Mouse (Mus musculus): ENCODE measurements at regions not wholly inside any gene's neighbourhood (a gene's known extent, or its start where the extent isn't known, plus 50 kb on each side); places are given as distances from the start of the nearest gene placed in this dataset.
"Not testable (repeated sequence)": the region's sequence is repeated elsewhere in the genome, so short reads cannot be mapped to it uniquely, and the experiment has no call there.

DNA sequence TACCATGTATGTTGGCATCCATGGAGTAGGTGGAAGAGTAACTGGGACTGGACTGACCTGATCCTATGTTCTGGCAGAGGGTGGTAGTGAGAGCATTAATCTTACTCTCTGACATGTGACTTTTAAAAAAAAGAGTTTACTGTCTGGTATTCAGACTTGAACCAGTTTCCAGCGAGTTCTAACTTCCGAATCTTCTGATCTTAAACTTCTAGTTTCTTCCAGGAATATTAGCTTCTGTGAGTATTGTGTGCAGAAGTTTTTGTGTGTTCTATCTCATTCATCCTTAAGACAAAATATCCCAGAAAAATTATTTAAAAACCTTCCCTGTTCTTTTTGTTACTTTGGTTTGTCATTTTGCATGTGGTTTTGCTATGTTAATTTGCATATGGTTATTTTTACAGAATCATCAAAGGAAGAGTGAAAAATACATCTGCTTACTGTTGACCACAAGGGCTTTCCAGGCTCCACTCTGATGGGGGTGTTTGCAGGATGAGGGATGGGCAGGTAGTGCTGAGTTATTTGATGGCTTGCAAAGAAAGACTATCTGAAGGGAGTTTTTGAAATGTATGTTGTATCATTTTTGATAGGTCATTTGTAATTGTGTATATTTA, 187.9 kb upstream of the Trp63 start:
- no peak for ATAC-seq (ENCODE audit: low FRiP score)
- Histone ChIP-seq H3K4me2 (ENCODE audit: low read depth, low read length, poor library complexity, severe bottlenecking) (no peak overlapping the region), H3K27ac (ENCODE audit: low read depth, low read length) (no peak overlapping the region), H3K36me3 (ENCODE audit: insufficient read depth, low read length) (no peaks in the 10 kb centered on the region), H3K4me1 (ENCODE audit: insufficient read depth, low read length) (no peaks in the 10 kb centered on the region), H3K9me3 (ENCODE audit: low read length) (no peaks in the 10 kb centered on the region), H3K27me3 (ENCODE audit: insufficient read depth, low read length) (no peaks in the 10 kb centered on the region), H3K4me3 (ENCODE audit: low read depth, low read length) (no peak overlapping the region), H3K9ac (replicated peaks; ENCODE audit: low read length, poor library complexity, severe bottlenecking) (no peak overlapping the region)
- no peak for DNase-seq (ENCODE audit: low spot score)
- no peak for TF ChIP-seq CTCF (IDR thresholded peaks at IDR 0.05)
- WGBS, result 95% methylated on average over 2 of the region's 2 CpGs

DNA sequence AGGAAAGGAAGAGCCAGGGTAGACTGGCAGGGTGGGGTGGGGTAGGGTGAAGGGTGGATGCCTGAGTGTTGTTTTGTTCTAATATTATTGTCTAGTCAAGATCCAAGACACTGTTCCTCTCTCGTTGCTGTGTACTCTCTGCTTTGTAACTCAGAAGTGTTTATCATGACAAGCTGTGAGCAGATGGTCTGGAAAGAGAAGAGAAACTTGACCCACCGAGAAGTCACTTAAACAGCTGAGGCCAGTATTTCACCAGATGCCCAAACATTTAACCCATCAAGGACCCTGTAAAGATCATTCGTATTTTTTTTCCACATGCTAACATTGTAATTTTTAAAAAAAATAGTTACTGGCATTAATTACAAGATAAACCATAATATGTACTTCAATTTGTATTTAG, 178.7 kb upstream of the Trp63 start:
- Histone ChIP-seq H3K9ac (replicated peaks; ENCODE audit: low read length, poor library complexity, severe bottlenecking) (no peak overlapping the region), H3K9me3 (ENCODE audit: low read length) (no peaks in the 10 kb centered on the region), H3K4me1 (ENCODE audit: insufficient read depth, low read length) (no peaks in the 10 kb centered on the region), H3K4me2 (ENCODE audit: low read depth, low read length, poor library complexity, severe bottlenecking) (no peak overlapping the region), H3K27me3 (ENCODE audit: insufficient read depth, low read length) (no peaks in the 10 kb centered on the region), H3K27ac (ENCODE audit: low read depth, low read length) (no peak overlapping the region), H3K36me3 (ENCODE audit: insufficient read depth, low read length) (no peaks in the 10 kb centered on the region), H3K4me3 (ENCODE audit: low read depth, low read length) (no peak overlapping the region)
- peak; percentile 45 for DNase-seq (ENCODE audit: low spot score)
- WGBS, result 67% methylated on average over 3 of the region's 3 CpGs
- ATAC-seq (ENCODE audit: low FRiP score), result no peak
- TF ChIP-seq CTCF (IDR thresholded peaks at IDR 0.05), result no peak

DNA sequence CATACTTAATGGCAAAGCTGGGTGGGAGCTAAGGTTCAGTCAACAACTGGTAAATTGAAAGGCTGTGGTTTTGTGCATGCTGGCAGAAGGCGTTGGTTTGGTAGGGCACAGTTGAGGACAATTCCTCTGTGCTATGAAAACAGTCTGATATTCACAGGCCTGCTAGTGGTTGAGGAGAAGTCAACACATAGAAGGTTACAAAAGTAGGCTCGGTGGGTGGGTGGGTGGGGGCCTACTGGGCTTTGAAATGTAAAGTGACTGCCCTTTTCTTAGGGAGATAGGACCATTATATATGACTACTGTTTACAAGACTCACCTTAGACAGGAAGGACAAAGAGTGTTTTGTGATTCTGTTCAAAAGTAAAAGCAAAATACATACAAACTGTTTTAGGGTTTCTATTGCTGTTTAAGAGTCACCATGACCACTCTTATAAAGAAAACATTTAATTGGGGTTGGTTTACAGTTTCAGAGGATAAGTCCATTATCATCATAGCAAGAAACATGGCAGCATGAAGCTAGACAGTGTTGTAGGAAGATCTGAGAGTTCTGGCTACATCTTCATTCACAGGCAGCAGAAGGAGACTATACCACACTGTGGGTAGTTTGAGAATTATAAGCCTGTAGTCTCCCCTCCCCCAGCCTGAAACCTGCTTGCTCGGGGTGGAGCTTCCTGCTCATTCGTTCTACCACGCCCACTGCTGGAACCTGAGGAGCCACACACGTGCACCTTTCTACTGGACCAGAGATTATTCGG, 166.3 kb upstream of the Trp63 start:
- no peak for ATAC-seq (ENCODE audit: low FRiP score)
- Histone ChIP-seq H3K9ac (replicated peaks; ENCODE audit: low read length, poor library complexity, severe bottlenecking) (no peak overlapping the region), H3K27me3 (ENCODE audit: insufficient read depth, low read length) (no peaks in the 10 kb centered on the region), H3K27ac (ENCODE audit: low read depth, low read length) (no peak overlapping the region), H3K4me2 (ENCODE audit: low read depth, low read length, poor library complexity, severe bottlenecking) (no peak overlapping the region), H3K9me3 (ENCODE audit: low read length) (no peaks in the 10 kb centered on the region), H3K4me3 (ENCODE audit: low read depth, low read length) (no peak overlapping the region), H3K36me3 (ENCODE audit: insufficient read depth, low read length) (no peaks in the 10 kb centered on the region), H3K4me1 (ENCODE audit: insufficient read depth, low read length) (no peaks in the 10 kb centered on the region)
- WGBS, result 78% methylated on average over 5 of the region's 7 CpGs
- no peak for TF ChIP-seq CTCF (IDR thresholded peaks at IDR 0.05)
- no peak for DNase-seq (ENCODE audit: low spot score)

DNA sequence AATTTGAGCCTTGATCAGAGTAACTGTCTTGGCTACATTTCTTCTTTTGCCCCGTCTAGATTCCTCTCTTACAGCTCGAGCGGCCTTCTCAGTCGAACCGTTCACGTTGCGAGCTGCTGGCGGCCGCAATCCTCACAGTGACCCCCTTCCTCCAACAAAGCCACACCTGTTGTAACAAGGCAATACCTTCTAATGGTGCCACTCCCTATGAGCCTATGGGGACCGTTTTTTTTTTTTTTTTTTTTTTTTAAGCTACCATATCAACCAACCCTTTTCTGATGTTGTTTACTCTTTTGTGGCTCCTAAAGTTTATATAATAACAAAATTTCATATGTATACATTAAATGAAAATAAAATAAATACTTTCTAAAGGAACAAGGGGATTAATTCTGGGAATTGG, 160.4 kb upstream of the Trp63 start:
- not testable (repeated sequence) for DNase-seq (ENCODE audit: low spot score); ATAC-seq (ENCODE audit: low FRiP score); H3K9ac ChIP-seq (replicated peaks; ENCODE audit: low read length, poor library complexity, severe bottlenecking); H3K27me3 ChIP-seq (ENCODE audit: insufficient read depth, low read length); H3K27ac ChIP-seq (ENCODE audit: low read depth, low read length); H3K4me2 ChIP-seq (ENCODE audit: low read depth, low read length, poor library complexity, severe bottlenecking); H3K4me1 ChIP-seq (ENCODE audit: insufficient read depth, low read length); H3K9me3 ChIP-seq (ENCODE audit: low read length); H3K4me3 ChIP-seq (ENCODE audit: low read depth, low read length); H3K36me3 ChIP-seq (ENCODE audit: insufficient read depth, low read length)
- 82% methylated on average over 10 of the region's 10 CpGs for WGBS

DNA sequence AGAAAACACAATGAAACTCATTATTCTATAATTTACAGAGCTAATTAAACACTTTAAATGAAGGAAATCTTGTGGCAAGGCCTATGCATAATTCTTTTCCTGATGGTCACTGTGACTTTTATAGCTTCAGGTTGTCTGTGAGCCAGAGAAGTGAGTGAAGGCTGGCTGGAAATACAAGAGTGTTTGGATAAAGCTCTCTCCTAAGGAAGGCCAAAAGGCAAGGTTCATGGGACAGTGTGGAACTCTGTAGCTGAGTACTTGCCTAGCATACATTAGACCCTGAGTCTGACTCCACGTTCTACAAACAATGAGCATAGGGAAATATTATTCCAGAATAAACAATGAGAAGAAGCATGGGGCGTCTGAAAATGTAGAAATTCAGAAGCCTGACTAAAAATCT, 159.9 kb upstream of the Trp63 start:
- H3K27ac ChIP-seq (ENCODE audit: low read depth, low read length), result no peak overlapping the region
- ATAC-seq (ENCODE audit: low FRiP score), result no peak
- H3K4me3 ChIP-seq (ENCODE audit: low read depth, low read length), result no peak overlapping the region
- TF ChIP-seq CTCF (IDR thresholded peaks at IDR 0.05), result no peak
- H3K4me2 ChIP-seq (ENCODE audit: low read depth, low read length, poor library complexity, severe bottlenecking), result no peak overlapping the region
- H3K27me3 ChIP-seq (ENCODE audit: insufficient read depth, low read length), result no peaks in the 10 kb centered on the region
- H3K4me1 ChIP-seq (ENCODE audit: insufficient read depth, low read length), result no peaks in the 10 kb centered on the region
- no peaks in the 10 kb centered on the region for H3K9me3 ChIP-seq (ENCODE audit: low read length)
- DNase-seq (ENCODE audit: low spot score), result no peak
- no peaks in the 10 kb centered on the region for H3K36me3 ChIP-seq (ENCODE audit: insufficient read depth, low read length)
- whole genome bisulfite sequencing, result 70% methylated on average over 2 of the region's 2 CpGs
- no peak overlapping the region for H3K9ac ChIP-seq (replicated peaks; ENCODE audit: low read length, poor library complexity, severe bottlenecking)

DNA sequence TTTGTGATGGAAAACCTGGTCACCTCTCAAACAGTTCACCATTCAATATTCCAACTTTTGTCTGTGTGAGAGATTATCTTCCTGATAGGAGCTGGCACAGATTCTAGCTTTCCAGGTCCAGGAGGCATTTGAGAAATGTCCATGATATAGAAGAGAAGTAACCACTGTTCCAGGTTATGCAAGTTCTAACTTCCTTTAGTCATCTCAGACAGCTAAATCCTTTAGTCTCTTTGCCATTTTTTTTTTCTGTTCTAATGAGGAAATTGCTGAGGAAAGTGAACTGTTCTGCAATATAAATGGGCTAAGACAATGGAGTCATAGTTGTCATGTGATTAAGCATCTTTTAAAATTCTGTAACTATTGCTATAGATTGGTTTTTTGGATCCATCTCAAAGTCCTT, 155.7 kb upstream of the Trp63 start:
- TF ChIP-seq CTCF (IDR thresholded peaks at IDR 0.05), result no peak
- Histone ChIP-seq H3K9me3 (ENCODE audit: low read length) (no peaks in the 10 kb centered on the region), H3K4me1 (ENCODE audit: insufficient read depth, low read length) (no peaks in the 10 kb centered on the region), H3K27me3 (ENCODE audit: insufficient read depth, low read length) (no peaks in the 10 kb centered on the region), H3K9ac (replicated peaks; ENCODE audit: low read length, poor library complexity, severe bottlenecking) (no peak overlapping the region), H3K27ac (ENCODE audit: low read depth, low read length) (no peak overlapping the region), H3K4me3 (ENCODE audit: low read depth, low read length) (no peak overlapping the region), H3K36me3 (ENCODE audit: insufficient read depth, low read length) (no peaks in the 10 kb centered on the region), H3K4me2 (ENCODE audit: low read depth, low read length, poor library complexity, severe bottlenecking) (no peak overlapping the region)
- no peak for DNase-seq (ENCODE audit: low spot score)
- no peak for ATAC-seq (ENCODE audit: low FRiP score)

Measured in midbrain, postnatal 0 days (tissue).